In the genomic region with DNA sequence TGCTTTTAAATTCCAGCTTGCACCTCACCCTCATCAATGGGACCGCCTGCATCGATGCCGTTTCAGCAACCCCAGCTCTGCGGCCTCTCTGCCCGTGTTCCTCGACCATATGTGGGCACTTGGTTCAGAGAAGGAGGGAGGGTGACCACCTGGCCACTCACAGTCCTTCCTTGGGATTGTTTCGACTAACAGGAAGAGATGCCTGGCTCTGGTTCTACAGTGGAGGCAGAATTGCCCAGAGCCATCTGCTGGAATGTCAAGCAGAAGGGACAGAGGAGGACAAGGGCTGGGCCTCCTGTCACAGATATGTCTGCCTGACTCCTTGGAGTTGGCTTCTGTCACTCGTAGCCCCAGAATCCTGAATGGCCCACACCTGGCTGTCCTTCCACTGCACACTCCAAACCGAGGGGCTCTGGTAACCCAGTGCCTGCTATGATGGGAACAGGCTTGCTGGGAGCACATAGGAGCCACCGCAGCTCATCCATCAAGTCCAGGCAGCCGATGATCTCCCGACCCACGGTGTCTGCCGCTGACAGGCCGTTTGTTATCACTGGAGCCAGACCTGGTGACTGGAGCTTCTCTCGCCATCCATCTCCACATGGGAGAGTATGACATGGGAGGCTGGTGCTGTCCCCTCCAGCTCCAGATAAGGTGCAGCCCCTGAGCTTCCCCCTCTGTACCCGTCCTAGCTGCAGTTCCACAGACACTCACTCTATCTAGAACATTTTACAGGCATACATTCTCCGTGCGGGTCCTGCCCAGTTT, we compare ENCODE assay signal across 1 mouse cellular context.
TF ChIP-seq lines count a peak whose summit lies in the region.

No protein-coding gene starts in this region.

TF ChIP-seq in MEL, 35 proteins besides CTCF, POLR2A, EP300 and RAD21:
- TF ChIP-seq USF2 (IDR thresholded peaks at IDR 0.05; ENCODE audit: borderline replicate concordance in 1 of 2, insufficient read depth in 1 of 2, low read depth in 1 of 2, low read length in 2 of 2) (no peak), UBTF (IDR thresholded peaks at IDR 0.05; ENCODE audit: borderline replicate concordance, insufficient read depth, low read depth, low read length) (no peak), GABPA (IDR thresholded peaks at IDR 0.05; ENCODE audit: low read depth, low read length) (no peak), ELF1 (IDR thresholded peaks at IDR 0.05; ENCODE audit: low read depth, low read length) (no peak), ZMIZ1 (IDR thresholded peaks at IDR 0.05; ENCODE audit: low read depth, low read length) (no peak), MAFK (IDR thresholded peaks at IDR 0.05; ENCODE audit: borderline replicate concordance, low read depth, low read length) (no peak), TAL1 (IDR thresholded peaks at IDR 0.05; ENCODE audit: low read length) (peak; percentile 90), CHD2 (IDR thresholded peaks at IDR 0.05; ENCODE audit: low read length) (no peak), MYB (IDR thresholded peaks at IDR 0.05; ENCODE audit: low read depth, low read length) (peak; percentile 12; the same call in 1 of the 2 replicates), MXI1 (IDR thresholded peaks at IDR 0.05; ENCODE audit: low read depth, low read length) (no peak), ZNF384 (IDR thresholded peaks at IDR 0.05; ENCODE audit: low read depth, low read length) (no peak), HCFC1 (IDR thresholded peaks at IDR 0.05; ENCODE audit: low read depth, low read length) (no peak), GATA1 (IDR thresholded peaks at IDR 0.05; ENCODE audit: low read depth, low read length) (peak; percentile 73; the same call in 1 of the 2 replicates), MYC (IDR thresholded peaks at IDR 0.05; ENCODE audit: low read depth, low read length) (no peak), TBP (IDR thresholded peaks at IDR 0.05; ENCODE audit: low read depth, low read length) (0 out of 2 replicates have a peak, but pooled peaks have one; percentile 42), ETS1 (IDR thresholded peaks at IDR 0.05; ENCODE audit: low read depth, low read length) (peak; percentile 50; the same call in 1 of the 2 replicates), TCF12 (IDR thresholded peaks at IDR 0.05; ENCODE audit: low read depth, low read length) (peak; percentile 82), CHD1 (IDR thresholded peaks at IDR 0.05; ENCODE audit: low read depth, low read length) (no peak), RCOR1 (IDR thresholded peaks at IDR 0.05; ENCODE audit: low read depth, low read length) (no peak)
TF ChIP-seq in MEL: peak in this region for 6.
